Mouse (Mus musculus): ENCODE results near the gene Zfhx3. TPM values are rescaled to one million over a fixed set of nuclear protein-coding genes. Genes with fewer than 3 reads are reported as not detected.

The Zfhx3 gene
- total and polyA plus RNA-seq, 3 experiments: 0.23 to 2.5 TPM; not detected in 1

DNA sequence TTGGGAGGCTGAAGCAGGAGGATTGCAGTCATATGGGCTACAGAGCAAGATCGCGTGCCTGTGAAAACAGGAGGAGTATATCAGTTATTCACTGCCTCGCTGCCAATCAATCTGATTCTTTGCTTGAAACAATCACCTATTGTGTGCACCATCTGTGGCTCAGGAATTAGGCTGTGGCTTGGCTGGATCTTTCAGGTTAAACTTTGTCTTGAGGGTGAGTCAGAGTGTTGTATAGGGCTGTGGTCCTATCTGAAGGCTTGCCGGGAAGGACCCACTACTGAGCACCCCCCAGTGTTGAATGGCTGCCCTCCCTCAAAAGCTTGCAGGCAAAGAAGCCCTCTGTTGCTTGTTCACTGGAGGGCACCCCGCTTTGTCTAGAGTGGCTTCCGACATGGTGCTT, 812.1 kb downstream of the Zfhx3 start:
- no peak overlapping the region for H3K4me3 ChIP-seq (ENCODE audit: control insufficient read depth in 1 of 2, insufficient read depth in 1 of 2, low read depth in 2 of 2, low read length in 2 of 2)
- no peak for TF ChIP-seq HCFC1 (IDR thresholded peaks at IDR 0.05; ENCODE audit: low read depth, low read length)
- TF ChIP-seq CHD2 (IDR thresholded peaks at IDR 0.05; ENCODE audit: low read length): no peak
- no peak for TF ChIP-seq BHLHE40 (IDR thresholded peaks at IDR 0.05; ENCODE audit: borderline replicate concordance, low read depth, low read length)
- TF ChIP-seq USF2 (IDR thresholded peaks at IDR 0.05; ENCODE audit: borderline replicate concordance in 1 of 2, insufficient read depth in 1 of 2, low read depth in 1 of 2, low read length in 2 of 2): no peak
- TF ChIP-seq ZKSCAN1 (IDR thresholded peaks at IDR 0.05; ENCODE audit: low read depth, low read length): no peak
- TF ChIP-seq ZC3H11A (IDR thresholded peaks at IDR 0.05; ENCODE audit: low read depth, low read length): no peak
- TF ChIP-seq NELFE (IDR thresholded peaks at IDR 0.05; ENCODE audit: low read depth, low read length): no peak
- no peak for TF ChIP-seq MYC (IDR thresholded peaks at IDR 0.05; ENCODE audit: low read depth, low read length)
- H3K9ac ChIP-seq (ENCODE audit: control insufficient read depth, low read depth, low read length, poor library complexity, severe bottlenecking): no peak overlapping the region
- no peaks in the 10 kb centered on the region for H3K27me3 ChIP-seq (ENCODE audit: control insufficient read depth in 1 of 2, insufficient read depth in 2 of 2, low read length in 2 of 2)
- no peaks in the 10 kb centered on the region for H3K79me2 ChIP-seq (ENCODE audit: control insufficient read depth, insufficient read depth, low read length, poor library complexity)
- H3K27ac ChIP-seq (ENCODE audit: control insufficient read depth, low read depth, low read length): no peak overlapping the region
- H3K4me1 ChIP-seq (ENCODE audit: control insufficient read depth in 1 of 2, insufficient read depth in 2 of 2, low read length in 2 of 2): no peaks in the 10 kb centered on the region
- H3K36me3 ChIP-seq (ENCODE audit: control insufficient read depth in 1 of 2, insufficient read depth in 2 of 2, low read length in 2 of 2): no peaks in the 10 kb centered on the region
- DNase-seq (ENCODE audit: low read depth, low spot score): no peak
- H3K9me3 ChIP-seq (replicated peaks; ENCODE audit: insufficient read depth, low read length): no peaks in the 10 kb centered on the region

DNA sequence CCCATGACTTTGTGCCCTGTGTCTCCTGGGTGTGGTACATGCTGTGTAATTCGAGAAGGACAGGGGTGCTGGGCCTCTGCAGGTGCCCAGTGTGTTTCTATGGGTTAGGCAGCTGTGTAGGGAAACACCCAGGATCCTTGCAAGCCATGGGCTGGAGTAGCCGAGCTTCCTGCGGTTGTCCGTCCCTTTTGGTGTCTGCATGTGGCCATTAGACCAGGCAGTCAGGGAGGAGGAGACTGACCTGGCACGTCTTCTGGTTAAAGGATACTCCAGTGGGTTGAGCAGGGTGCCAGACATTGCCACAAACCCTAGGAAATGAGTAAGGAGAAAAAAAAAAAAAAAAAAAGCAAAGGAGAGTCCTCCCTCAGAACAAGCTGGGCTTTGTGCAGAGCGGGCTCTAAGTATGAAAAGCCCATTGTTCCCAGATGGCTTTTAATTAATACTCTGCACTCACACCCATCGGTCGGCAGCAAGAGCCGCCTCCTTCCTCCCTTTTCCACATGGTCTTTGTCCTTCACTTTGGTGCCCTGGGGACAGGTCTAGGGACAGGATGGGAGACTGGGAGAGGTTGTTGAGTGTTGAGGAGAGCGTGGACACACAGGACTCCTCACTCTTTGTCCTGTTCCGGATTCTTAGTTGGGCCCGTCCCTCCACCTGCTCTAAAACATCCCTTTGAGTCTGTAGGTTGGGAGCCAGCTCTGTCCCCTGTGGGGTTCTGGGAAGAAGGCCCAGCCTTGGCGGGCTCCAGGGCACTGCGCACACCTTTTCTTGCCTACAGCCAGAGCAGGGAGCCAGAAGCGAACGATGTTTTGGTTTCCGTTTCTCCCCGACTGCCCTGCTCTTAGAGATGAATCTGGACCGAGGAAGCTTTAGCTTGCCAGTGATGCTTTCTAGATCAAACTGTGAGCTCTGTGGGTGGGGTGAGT, 813.2 kb downstream of the Zfhx3 start:
- no peak overlapping the region for H3K9ac ChIP-seq (ENCODE audit: control insufficient read depth, low read depth, low read length, poor library complexity, severe bottlenecking)
- H3K4me3 ChIP-seq (ENCODE audit: control insufficient read depth in 1 of 2, insufficient read depth in 1 of 2, low read depth in 2 of 2, low read length in 2 of 2): no peak overlapping the region
- TF ChIP-seq JUND (IDR thresholded peaks at IDR 0.05; ENCODE audit: low read depth, low read length): no peak
- TF ChIP-seq SIN3A (IDR thresholded peaks at IDR 0.05; ENCODE audit: low read length): no peak
- no peak for TF ChIP-seq ZC3H11A (IDR thresholded peaks at IDR 0.05; ENCODE audit: low read depth, low read length)
- TF ChIP-seq ETS1 (IDR thresholded peaks at IDR 0.05; ENCODE audit: low read depth, low read length): no peak
- TF ChIP-seq USF1 (IDR thresholded peaks at IDR 0.05; ENCODE audit: low read depth, low read length): no peak
- TF ChIP-seq CTCF (IDR thresholded peaks at IDR 0.05 in 2 of 3, conservative IDR thresholded peaks at IDR 0.05 in 1 of 3; ENCODE audit: control insufficient read depth in 1 of 3, insufficient read depth in 1 of 3, low read depth in 2 of 3, low read length in 3 of 3, poor library complexity in 1 of 3, severe bottlenecking in 1 of 3): no peak
- no peak for TF ChIP-seq POLR2AphosphoS5 (IDR thresholded peaks at IDR 0.05; ENCODE audit: borderline replicate concordance, low read depth, low read length)
- H3K27me3 ChIP-seq (ENCODE audit: control insufficient read depth in 1 of 2, insufficient read depth in 2 of 2, low read length in 2 of 2): no peaks in the 10 kb centered on the region
- no peaks in the 10 kb centered on the region for H3K9me3 ChIP-seq (replicated peaks; ENCODE audit: insufficient read depth, low read length)
- H3K27ac ChIP-seq (ENCODE audit: control insufficient read depth, low read depth, low read length): no peak overlapping the region
- DNase-seq (ENCODE audit: low read depth, low spot score): no peak
- H3K36me3 ChIP-seq (ENCODE audit: control insufficient read depth in 1 of 2, insufficient read depth in 2 of 2, low read length in 2 of 2): no peaks in the 10 kb centered on the region
- no peaks in the 10 kb centered on the region for H3K4me1 ChIP-seq (ENCODE audit: control insufficient read depth in 1 of 2, insufficient read depth in 2 of 2, low read length in 2 of 2)
- H3K79me2 ChIP-seq (ENCODE audit: control insufficient read depth, insufficient read depth, low read length, poor library complexity): no peaks in the 10 kb centered on the region

Data from MEL (cell line).